Mouse (Mus musculus): ENCODE data around the gene Dph2. TPM values are rescaled to one million over a fixed set of nuclear protein-coding genes. Genes with fewer than 3 reads are reported as not detected.

Gene Dph2
- polyA plus RNA-seq, 1 experiment from 2014 or later, result 15.8 TPM

- ATAC-seq, result no peak
- Histone ChIP-seq H3K4me1 (peaks cover 78% of the 10 kb centered on the region), H3K27ac (peak overlapping the region; percentile 64), H3K9me3 (replicated peaks) (no peaks in the 10 kb centered on the region), H3K36me3 (peaks cover 63% of the 10 kb centered on the region), H3K4me2 (no peak overlapping the region), H3K27me3 (replicated peaks) (peaks cover 17% of the 10 kb centered on the region; the same call in 1 of the 2 replicates), H3K9ac (no peak overlapping the region; the same call in 1 of the 2 replicates), H3K4me3 (no peak overlapping the region)
- WGBS (ENCODE audit: insufficient replicate concordance), result 80% methylated on average over 9 of the region's 9 CpGs
Measured at GRCm38 (mm10) chr4:117869317-117869716, 22.5 kb downstream of the Dph2 start.

- no peaks in the 10 kb centered on the region for H3K9me3 ChIP-seq (replicated peaks)
- peaks cover 20% of the 10 kb centered on the region; the same call in 1 of the 2 replicates for H3K27me3 ChIP-seq (replicated peaks)
- peaks cover 73% of the 10 kb centered on the region for H3K4me1 ChIP-seq
- 23% methylated on average over 24 of the region's 24 CpGs for WGBS (ENCODE audit: insufficient replicate concordance)
- H3K36me3 ChIP-seq, result peaks cover 78% of the 10 kb centered on the region
- ATAC-seq, result no peak
- peak overlapping the region; percentile 35 for H3K4me2 ChIP-seq
- H3K9ac ChIP-seq, result no peak overlapping the region
- H3K27ac ChIP-seq, result no peak overlapping the region
- H3K4me3 ChIP-seq, result no peak overlapping the region
Measured at GRCm38 (mm10) chr4:117867823-117868222, 24.0 kb downstream of the Dph2 start.

GRCm38 (mm10) chr4:117867000-117867399 lies 24.8 kb downstream of the Dph2 start:
- peak overlapping the region; percentile 47; the same call in 1 of the 2 replicates for H3K27ac ChIP-seq
- ATAC-seq, result no peak
- 39% methylated on average over 6 of the region's 6 CpGs for WGBS (ENCODE audit: insufficient replicate concordance)
- H3K9me3 ChIP-seq (replicated peaks), result no peaks in the 10 kb centered on the region
- no peak overlapping the region for H3K9ac ChIP-seq
- H3K27me3 ChIP-seq (replicated peaks), result peaks cover 20% of the 10 kb centered on the region; the same call in 1 of the 2 replicates
- H3K4me2 ChIP-seq, result no peak overlapping the region
- H3K4me3 ChIP-seq, result no peak overlapping the region
- peaks cover 86% of the 10 kb centered on the region for H3K36me3 ChIP-seq
- H3K4me1 ChIP-seq, result peaks cover 72% of the 10 kb centered on the region

GRCm38 (mm10) chr4:117866083-117866482 lies 25.7 kb downstream of the Dph2 start:
- H3K4me2 ChIP-seq, result no peak overlapping the region
- no peaks in the 10 kb centered on the region for H3K9me3 ChIP-seq (replicated peaks)
- peaks cover 20% of the 10 kb centered on the region; the same call in 1 of the 2 replicates for H3K27me3 ChIP-seq (replicated peaks)
- H3K36me3 ChIP-seq, result peaks cover 96% of the 10 kb centered on the region
- 0 out of 2 replicates have a peak overlapping the region, but pooled peaks have one; percentile 12 for H3K27ac ChIP-seq
- H3K9ac ChIP-seq, result no peak overlapping the region; the same call in 1 of the 2 replicates
- no peak overlapping the region for H3K4me3 ChIP-seq
- H3K4me1 ChIP-seq, result peaks cover 71% of the 10 kb centered on the region
- WGBS (ENCODE audit: insufficient replicate concordance), result 80% methylated on average over 9 of the region's 9 CpGs
- ATAC-seq, result no peak

GRCm38 (mm10) chr4:117862823-117863222 lies 29.0 kb downstream of the Dph2 start:
- ATAC-seq, result no peak

GRCm38 (mm10) chr4:117860570-117860969 lies 31.3 kb downstream of the Dph2 start:
- 89% methylated on average over 9 of the region's 9 CpGs for WGBS (ENCODE audit: insufficient replicate concordance)
- no peak overlapping the region for H3K9ac ChIP-seq
- H3K4me2 ChIP-seq, result no peak overlapping the region
- H3K4me1 ChIP-seq, result peaks cover 42% of the 10 kb centered on the region
- peaks cover 100% of the 10 kb centered on the region for H3K36me3 ChIP-seq
- 0 out of 2 replicates have a peak, but pooled peaks cover 6% of the 10 kb centered on the region for H3K27me3 ChIP-seq (replicated peaks)
- no peak for ATAC-seq
- no peak overlapping the region for H3K4me3 ChIP-seq
- H3K27ac ChIP-seq, result no peak overlapping the region
- no peaks in the 10 kb centered on the region for H3K9me3 ChIP-seq (replicated peaks)

More at GRCm38 (mm10) chr4:117862823-117863222, 29.0 kb downstream of the Dph2 start:
- Histone ChIP-seq H3K4me3 (no peak overlapping the region), H3K4me2 (no peak overlapping the region), H3K27ac (no peak overlapping the region), H3K4me1 (peaks cover 53% of the 10 kb centered on the region), H3K9me3 (replicated peaks) (no peaks in the 10 kb centered on the region), H3K27me3 (replicated peaks) (0 out of 2 replicates have a peak, but pooled peaks cover 14% of the 10 kb centered on the region), H3K36me3 (peaks cover 100% of the 10 kb centered on the region), H3K9ac (no peak overlapping the region)
- WGBS (ENCODE audit: insufficient replicate concordance), result 62% methylated on average over 4 of the region's 4 CpGs

GRCm38 (mm10) chr4:117858794-117859193 lies 33.0 kb downstream of the Dph2 start:
- no peaks in the 10 kb centered on the region for H3K9me3 ChIP-seq (replicated peaks)
- no peak overlapping the region for H3K4me2 ChIP-seq
- ATAC-seq, result peak; percentile 55
- peaks cover 100% of the 10 kb centered on the region for H3K36me3 ChIP-seq
- peaks cover 45% of the 10 kb centered on the region for H3K4me1 ChIP-seq
- 73% methylated on average over 3 of the region's 3 CpGs for WGBS (ENCODE audit: insufficient replicate concordance)
- H3K9ac ChIP-seq, result no peak overlapping the region
- 0 out of 2 replicates have a peak, but pooled peaks cover 2% of the 10 kb centered on the region for H3K27me3 ChIP-seq (replicated peaks)
- H3K27ac ChIP-seq, result peak overlapping the region; percentile 32; the same call in 1 of the 2 replicates
- H3K4me3 ChIP-seq, result no peak overlapping the region

- WGBS (ENCODE audit: insufficient replicate concordance), result 86% methylated on average over 9 of the region's 9 CpGs
- H3K4me1 ChIP-seq, result peaks cover 47% of the 10 kb centered on the region
- no peak overlapping the region for H3K9ac ChIP-seq
- H3K36me3 ChIP-seq, result peaks cover 100% of the 10 kb centered on the region
- H3K4me3 ChIP-seq, result no peak overlapping the region
- no peak overlapping the region for H3K27ac ChIP-seq
- H3K27me3 ChIP-seq (replicated peaks), result 0 out of 2 replicates have a peak, but pooled peaks cover 3% of the 10 kb centered on the region
- ATAC-seq, result no peak
- H3K4me2 ChIP-seq, result no peak overlapping the region
- no peaks in the 10 kb centered on the region for H3K9me3 ChIP-seq (replicated peaks)
Measured at GRCm38 (mm10) chr4:117855146-117855545, 36.7 kb downstream of the Dph2 start.

GRCm38 (mm10) chr4:117852152-117852868 lies 39.5 kb downstream of the Dph2 start:
- Histone ChIP-seq H3K27me3 (replicated peaks) (0 out of 2 replicates have a peak, but pooled peaks cover 12% of the 10 kb centered on the region), H3K9ac (no peak overlapping the region), H3K4me3 (no peak overlapping the region), H3K27ac (no peak overlapping the region), H3K9me3 (replicated peaks) (no peaks in the 10 kb centered on the region), H3K4me2 (no peak overlapping the region), H3K36me3 (peaks cover 100% of the 10 kb centered on the region), H3K4me1 (peaks cover 47% of the 10 kb centered on the region)
- no peak for ATAC-seq
- 91% methylated on average over 10 of the region's 10 CpGs for WGBS (ENCODE audit: insufficient replicate concordance)

- no peak overlapping the region for H3K4me3 ChIP-seq
- no peaks in the 10 kb centered on the region for H3K9me3 ChIP-seq (replicated peaks)
- no peak overlapping the region for H3K4me2 ChIP-seq
- no peak overlapping the region for H3K9ac ChIP-seq
- WGBS (ENCODE audit: insufficient replicate concordance), result 80% methylated on average over 7 of the region's 7 CpGs
- H3K36me3 ChIP-seq, result peaks cover 100% of the 10 kb centered on the region
- ATAC-seq, result no peak
- H3K27me3 ChIP-seq (replicated peaks), result 0 out of 2 replicates have a peak, but pooled peaks cover 12% of the 10 kb centered on the region
- peaks cover 50% of the 10 kb centered on the region for H3K4me1 ChIP-seq
- H3K27ac ChIP-seq, result peak overlapping the region; percentile 33; the same call in 1 of the 2 replicates
Measured at GRCm38 (mm10) chr4:117850871-117851270, 41.0 kb downstream of the Dph2 start.

- H3K27me3 ChIP-seq (replicated peaks), result 0 out of 2 replicates have a peak, but pooled peaks cover 12% of the 10 kb centered on the region
- H3K9ac ChIP-seq, result no peak overlapping the region
- 87% methylated on average over 7 of the region's 7 CpGs for WGBS (ENCODE audit: insufficient replicate concordance)
- no peak overlapping the region for H3K4me2 ChIP-seq
- no peak for ATAC-seq
- H3K36me3 ChIP-seq, result peaks cover 100% of the 10 kb centered on the region
- no peak overlapping the region for H3K4me3 ChIP-seq
- H3K4me1 ChIP-seq, result peaks cover 50% of the 10 kb centered on the region
- H3K9me3 ChIP-seq (replicated peaks), result no peaks in the 10 kb centered on the region
- 0 out of 2 replicates have a peak overlapping the region, but pooled peaks have one; percentile 15 for H3K27ac ChIP-seq
Measured at GRCm38 (mm10) chr4:117850176-117850575, 41.7 kb downstream of the Dph2 start.

- peaks cover 50% of the 10 kb centered on the region for H3K4me1 ChIP-seq
- peaks cover 100% of the 10 kb centered on the region for H3K36me3 ChIP-seq
- no peaks in the 10 kb centered on the region for H3K9me3 ChIP-seq (replicated peaks)
- no peak overlapping the region for H3K4me3 ChIP-seq
- 0 out of 2 replicates have a peak, but pooled peaks cover 12% of the 10 kb centered on the region for H3K27me3 ChIP-seq (replicated peaks)
- 88% methylated on average over 5 of the region's 5 CpGs for WGBS (ENCODE audit: insufficient replicate concordance)
- no peak overlapping the region for H3K4me2 ChIP-seq
- H3K27ac ChIP-seq, result no peak overlapping the region
- no peak for ATAC-seq
- H3K9ac ChIP-seq, result no peak overlapping the region
Measured at GRCm38 (mm10) chr4:117849506-117849905, 42.3 kb downstream of the Dph2 start.
